Comparison of ENCODE assay signal across 8 mouse cellular contexts in genomic region chr10:78351887-78352665, GRCm38 (mm10). TPM values are rescaled to one million over a fixed set of nuclear protein-coding genes. Genes with fewer than 3 reads are reported as not detected.
DNase-seq lines count a peak whose midpoint lies in the region; ATAC-seq and TF ChIP-seq lines count a peak whose summit lies in the region.

Gene Agpat3 (minus strand): TSS chr10:78352489.

- H3K4me1 ChIP-seq in forebrain, postnatal 0 days (ENCODE audit: insufficient read depth) = peaks cover 9% of the 10 kb centered on the region; the same call in 1 of the 2 replicates
- H3K4me1 ChIP-seq in lung, adult 2 months (ENCODE audit: control insufficient read depth, insufficient read depth, low read length) = peaks cover 11% of the 10 kb centered on the region; the same call in 1 of the 2 replicates

- peak; percentile 63 to 83 for DNase-seq in cerebellum, adult 18-20 months
- peak; percentile 76 for DNase-seq in forebrain, postnatal 0 days
- DNase-seq in heart, postnatal 4 days = peak; percentile 73
- DNase-seq in layer of hippocampus, adult 2 months (ENCODE audit: low spot score in 2 of 2) = peak in 1 of 2 experiments; percentile 50
- DNase-seq in lung, adult 2 months = peak; percentile 67
- DNase-seq in testis, postnatal 14 days (ENCODE audit: low spot score) = peak; percentile 58

- H3K4me3 ChIP-seq in forebrain, postnatal 0 days (ENCODE audit: low read depth, low read length) = peak within 1 kb of the TSS; percentile 87
- peak within 1 kb of the TSS; percentile 84 for H3K4me3 ChIP-seq in layer of hippocampus, adult 2 months
- peak within 1 kb of the TSS; percentile 70 for H3K4me3 ChIP-seq in lung, adult 2 months (replicated peaks; ENCODE audit: extremely low read depth, low read depth, low read length)

- peak; percentile 75 for ATAC-seq in CD4-positive, CD25-positive, alpha-beta regulatory T cell, adult 4 months
- peak; percentile 86 for ATAC-seq in forebrain, postnatal 0 days
- no peak for ATAC-seq in neutrophil, adult 5-6 weeks (ENCODE audit: extremely low read depth, insufficient number of reproducible peaks, low FRiP score, poor library complexity, severe bottlenecking)

- WGBS in forebrain, postnatal 0 days = 1% methylated on average over 89 of the region's 113 CpGs
- 2% methylated on average over 105 of the region's 113 CpGs for WGBS in lung, adult 2 months

- no peaks in the 10 kb centered on the region for H3K36me3 ChIP-seq in forebrain, postnatal 0 days (ENCODE audit: insufficient read depth)

- peak; percentile 46; the same call in 1 of the 2 replicates for TF ChIP-seq POLR2A in lung, adult 2 months (IDR thresholded peaks at IDR 0.05; ENCODE audit: borderline replicate concordance, extremely low read depth, low read depth, low read length)

- no peak for TF ChIP-seq CTCF in forebrain, postnatal 0 days (IDR thresholded peaks at IDR 0.05; ENCODE audit: low read depth)
- TF ChIP-seq CTCF in layer of hippocampus, adult 2 months (conservative IDR thresholded peaks at IDR 0.05) = peak; percentile 33
- no peak for TF ChIP-seq CTCF in lung, adult 2 months (IDR thresholded peaks at IDR 0.05; ENCODE audit: insufficient read depth, low read length)

- no peaks in the 10 kb centered on the region for H3K9me3 ChIP-seq in forebrain, postnatal 0 days (ENCODE audit: low read length)

- H3K9ac ChIP-seq in forebrain, postnatal 0 days = peak within 1 kb of the TSS; percentile 97

- peak within 1 kb of the TSS; percentile 85 for H3K4me2 ChIP-seq in forebrain, postnatal 0 days (ENCODE audit: low read depth)

- peak within 1 kb of the TSS; percentile 80 for H3K27ac ChIP-seq in forebrain, postnatal 0 days (ENCODE audit: low read depth, low read length)
- peak within 1 kb of the TSS; percentile 96 for H3K27ac ChIP-seq in layer of hippocampus, adult 2 months

- no peaks in the 10 kb centered on the region for H3K27me3 ChIP-seq in forebrain, postnatal 0 days (ENCODE audit: insufficient read depth, low read length)

RNA-seq across cellular contexts. Expression of gene Agpat3, which starts in this region (rescaled TPM):
- polyA plus RNA-seq in CD4-positive, CD25-positive, alpha-beta regulatory T cell, adult 4 months (2017; shearing (Covaris generic)) = 100 to 1,000 TPM in 1 of 2 experiments, 10 to 100 TPM in 1; 94.4 to 115 TPM
- 72.9 and 94.9 TPM in 2 replicates for total RNA-seq in forebrain, postnatal 0 days (2014; rRNA removed)
- 72.4 and 101 TPM in 2 replicates for polyA plus RNA-seq in forebrain, postnatal 0 days (2015; fragmentation: Nextera tagmentation; extraction: Ambion mirVana)
- 100 to 1,000 TPM; 242 to 263 TPM for total RNA-seq in heart, postnatal 4 days (2021)
- 100 to 1,000 TPM; 207 to 216 TPM for total RNA-seq in layer of hippocampus, adult 2 months (2021)
- polyA plus RNA-seq in lung, adult 2 months (2012; rRNA removed) = 209 and 247 TPM in 2 replicates
- total RNA-seq in neutrophil, adult 5-6 weeks (2017) = 28.7 and 34.6 TPM in 2 replicates
